Mouse (Mus musculus): Measurements from ENCODE around the gene Emx1.

GRCm38 (mm10) chr6:85144466-85144865 lies 42.8 kb upstream of the Emx1 start:
- no peak for TF ChIP-seq CTCF (IDR thresholded peaks at IDR 0.05; ENCODE audit: extremely low read depth, insufficient read depth, low read length)
- TF ChIP-seq POLR2A (IDR thresholded peaks at IDR 0.05; ENCODE audit: extremely low read depth, insufficient read depth, low read length): no peak
